ENCODE assay signal across 13 mouse cellular contexts in the genomic region with DNA sequence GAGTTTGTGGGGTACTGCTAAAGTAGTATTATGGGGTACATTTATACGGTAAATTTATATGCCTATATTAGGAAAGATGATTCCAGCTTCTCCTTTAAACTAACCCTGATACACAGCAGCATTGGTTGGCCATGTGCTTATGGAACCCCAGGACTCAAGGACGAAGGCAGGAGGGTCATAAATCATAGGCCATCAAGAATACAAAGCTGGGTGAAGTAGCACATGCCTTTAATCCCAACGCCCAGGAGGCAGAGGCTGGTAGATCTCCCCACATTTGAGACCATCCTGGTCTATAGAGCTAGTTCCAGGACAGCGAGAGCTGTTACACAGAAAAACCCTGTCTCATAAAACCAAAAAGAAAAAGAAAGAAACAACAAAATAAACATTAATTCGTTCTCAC.
"Had no signal": no experiment of that assay in that cellular context is flagged by ENCODE, and none has a peak within 500 bp of the region (broad histone marks: within the 10 kb centered on the region; RNA-seq: fewer than 3 reads in every experiment).

No protein-coding gene starts in this region.

- DNase-seq: cerebellum, postnatal 10 days; cerebellum, postnatal 14 days; cerebellum, postnatal 25 days; cerebellum, postnatal 36 days; embryo, embryonic 11 days; forebrain, postnatal 0 days; gastrocnemius, adult 2 months; gastrocnemius, postnatal 10 days; gastrocnemius, postnatal 14 days; gastrocnemius, postnatal 25 days; gastrocnemius, postnatal 36 days; heart, adult 18-20 months; heart, adult 2 months had no signal
